Mouse (Mus musculus) layer of hippocampus, adult 2 months (tissue): ENCODE measurements around the gene Cd9. TPM values are rescaled to one million over a fixed set of nuclear protein-coding genes. Genes with fewer than 3 reads are reported as not detected.

Source experiments
- DNase-seq, 2 experiments: peaks; one replicate each; pipeline ENCODE4 v3.0.0; 2022; ENCODE audit warnings: low spot score in 2 of 2
- H3K27ac ChIP-seq: fragments of 200-600 bp; 2 replicates; pipeline ENCODE4 v1.8.1; 2022
- H3K4me3 ChIP-seq: fragments of 200-600 bp; 2 replicates; pipeline ENCODE4 v1.8.1; 2022; ENCODE audit warnings: mild to moderate bottlenecking
- CTCF ChIP-seq: fragments of 200-600 bp; conservative IDR thresholded peaks from 2 replicates; pipeline ENCODE4 v1.8.1; 2022; ENCODE audit warnings: antibody characterized with exemption, mild to moderate bottlenecking, moderate library complexity
- long read RNA-seq, 2 experiments: library from polyadenylated mRNA; stranded (forward); transcript quantifications; one replicate each; pipeline ENCODE4 v2.0.0; 2021; ENCODE audit warnings: borderline mapping rate in 2 of 2
- total RNA-seq, 2 experiments: library from RNA; stranded (reverse); gene quantifications; 2 replicates each; pipeline ENCODE4 v1.2.3; 2021

The Cd9 gene
- total RNA-seq = 10 to 100 TPM; 57.1 to 60.0 TPM
- long read RNA-seq, experiment 1, transcript Cd9-201 (8 exons, 1,228 nt) = major isoform, 57 of 58 reads
- long read RNA-seq, experiment 1, partial matches to known transcripts = 0 of 58 reads
- long read RNA-seq, experiment 1, other reads (novel, unspliced or antisense) = 1 of 58 reads
- long read RNA-seq, experiment 2, transcript Cd9-201 (8 exons, 1,228 nt) = major isoform, 67 of 70 reads
- long read RNA-seq, experiment 2, partial matches to known transcripts = 1 of 70 reads
- long read RNA-seq, experiment 2, other reads (novel, unspliced or antisense) = 2 of 70 reads

DNA sequence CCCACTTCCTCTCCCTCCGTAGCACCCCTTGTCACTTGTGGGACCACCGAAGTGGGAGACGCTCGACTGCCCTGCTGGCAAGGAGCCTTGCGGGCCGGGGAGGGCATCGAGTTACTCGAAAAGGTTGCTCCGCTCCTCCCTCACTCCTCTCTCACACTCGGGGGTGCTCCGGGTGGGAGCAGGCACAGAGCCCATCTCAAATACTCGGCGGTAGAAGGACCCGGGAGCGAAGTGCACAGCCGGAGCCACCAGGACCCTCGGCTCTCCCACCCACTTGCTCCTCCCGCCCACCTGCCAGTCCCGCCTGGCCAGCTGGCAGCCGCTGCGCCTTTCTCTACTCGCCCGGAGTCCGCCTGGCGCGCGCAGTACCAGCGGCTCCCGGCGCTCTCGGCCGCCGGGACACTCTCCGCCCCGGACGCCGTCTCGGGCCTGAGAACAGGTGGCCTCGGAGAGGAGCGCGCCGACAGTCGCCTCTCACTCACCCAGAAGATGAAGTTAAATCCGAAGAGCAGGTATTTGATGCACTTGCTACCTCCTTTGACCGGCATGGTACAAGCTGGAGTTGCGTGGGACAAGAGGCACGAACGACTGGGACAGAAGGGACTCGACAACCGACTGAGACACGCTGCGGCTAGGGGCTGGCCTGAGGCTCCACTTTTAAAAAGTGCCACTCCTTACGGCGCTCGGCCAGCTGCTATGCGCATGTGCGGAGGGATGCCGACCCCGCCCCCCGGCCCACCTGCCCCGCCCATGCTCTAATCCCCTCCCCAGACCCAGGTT, at the start of gene Cd9:
TSS of gene Cd9 (minus strand) at position 700 of the 780 bp plus-strand sequence.
- 0 out of 2 replicates have a peak, but pooled peaks have one; percentile 9 for TF ChIP-seq CTCF
- Histone ChIP-seq H3K4me3 (peak within 1 kb of the TSS; percentile 75), H3K27ac (peak within 1 kb of the TSS; percentile 86)
- DNase-seq = peak in 1 of 2 experiments; percentile 58

- DNase-seq = no peak
- no peak for TF ChIP-seq CTCF
- Histone ChIP-seq H3K4me3 (no peak overlapping the region), H3K27ac (no peak overlapping the region)
These were observed 46.7 kb upstream of the Cd9 start for GRCm38 (mm10) chr6:125541296-125541695.

- H3K27ac ChIP-seq = no peak overlapping the region
- no peak for DNase-seq
- no peak overlapping the region for H3K4me3 ChIP-seq
- TF ChIP-seq CTCF = no peak
These were observed 46.2 kb upstream of the Cd9 start for GRCm38 (mm10) chr6:125540826-125541225.

- Histone ChIP-seq H3K27ac (no peak overlapping the region), H3K4me3 (no peak overlapping the region)
- TF ChIP-seq CTCF = no peak
- no peak for DNase-seq
These were observed 45.6 kb upstream of the Cd9 start for GRCm38 (mm10) chr6:125540199-125540598.

- H3K27ac ChIP-seq = no peak overlapping the region
- no peak for TF ChIP-seq CTCF
- no peak overlapping the region for H3K4me3 ChIP-seq
- no peak for DNase-seq
These were observed 44.8 kb upstream of the Cd9 start for GRCm38 (mm10) chr6:125539423-125539822.

DNA sequence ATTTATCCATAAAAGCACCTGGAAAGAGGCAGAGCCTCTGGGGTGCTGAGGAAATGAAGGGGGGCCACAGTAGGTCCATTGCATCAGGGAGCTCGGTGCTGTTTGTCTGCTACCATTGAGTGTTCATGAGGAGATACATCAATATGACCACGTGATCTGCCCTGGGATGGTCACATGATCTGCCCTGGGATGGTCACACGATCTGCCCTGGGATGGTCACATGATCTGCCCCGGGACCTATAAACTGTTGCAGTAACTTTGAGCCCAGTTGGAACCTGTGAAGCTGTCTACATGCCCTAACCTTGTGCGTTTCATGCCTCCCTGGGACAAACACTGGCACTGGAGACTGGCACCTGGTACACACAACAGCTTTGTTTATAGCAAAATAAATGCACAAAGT, 43.9 kb upstream of the Cd9 start:
- no peak for TF ChIP-seq CTCF
- no peak overlapping the region for H3K4me3 ChIP-seq
- DNase-seq = no peak
- H3K27ac ChIP-seq = no peak overlapping the region

- no peak for TF ChIP-seq CTCF
- DNase-seq = no peak
- no peak overlapping the region for H3K4me3 ChIP-seq
- no peak overlapping the region for H3K27ac ChIP-seq
These were observed 40.4 kb upstream of the Cd9 start for GRCm38 (mm10) chr6:125534990-125535389.

- no peak for TF ChIP-seq CTCF
- no peak overlapping the region for H3K27ac ChIP-seq
- DNase-seq = no peak
- H3K4me3 ChIP-seq = no peak overlapping the region
These were observed 38.6 kb upstream of the Cd9 start for GRCm38 (mm10) chr6:125533104-125533650.

GRCm38 (mm10) chr6:125529479-125529878, 34.9 kb upstream of the Cd9 start:
- no peak overlapping the region for H3K4me3 ChIP-seq
- peak; percentile 57 for TF ChIP-seq CTCF
- H3K27ac ChIP-seq = no peak overlapping the region
- DNase-seq = no peak

DNA sequence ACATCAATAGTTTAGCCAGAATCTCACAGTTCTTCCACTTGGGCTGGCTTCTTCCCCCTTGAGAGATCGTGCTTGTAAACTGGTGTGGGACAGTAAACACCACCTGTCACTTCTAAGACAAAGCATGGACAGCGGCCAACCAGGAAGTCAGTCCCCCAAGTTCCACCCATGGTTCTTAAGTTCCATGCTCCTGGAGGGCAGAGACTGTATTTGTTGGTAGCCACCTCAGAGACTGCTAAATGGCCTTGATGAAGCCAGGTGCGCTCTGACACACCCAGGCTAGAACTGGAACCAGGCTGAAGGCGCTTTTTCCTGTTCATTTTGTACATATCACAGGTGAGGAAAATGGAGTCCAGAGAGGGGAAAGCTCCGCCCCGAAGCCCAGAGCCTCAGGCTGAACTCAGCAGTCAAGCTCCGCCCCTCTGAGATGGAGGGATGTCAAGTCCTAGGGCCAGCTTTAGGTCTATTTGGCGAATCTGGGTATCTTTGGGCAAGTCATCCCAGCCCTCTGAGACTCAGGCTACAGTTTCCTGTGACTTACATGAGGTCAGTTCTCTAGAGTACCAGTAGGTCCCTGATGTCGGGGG, 34.1 kb upstream of the Cd9 start:
- no peak for DNase-seq
- TF ChIP-seq CTCF = no peak
- Histone ChIP-seq H3K27ac (no peak overlapping the region), H3K4me3 (no peak overlapping the region)

DNA sequence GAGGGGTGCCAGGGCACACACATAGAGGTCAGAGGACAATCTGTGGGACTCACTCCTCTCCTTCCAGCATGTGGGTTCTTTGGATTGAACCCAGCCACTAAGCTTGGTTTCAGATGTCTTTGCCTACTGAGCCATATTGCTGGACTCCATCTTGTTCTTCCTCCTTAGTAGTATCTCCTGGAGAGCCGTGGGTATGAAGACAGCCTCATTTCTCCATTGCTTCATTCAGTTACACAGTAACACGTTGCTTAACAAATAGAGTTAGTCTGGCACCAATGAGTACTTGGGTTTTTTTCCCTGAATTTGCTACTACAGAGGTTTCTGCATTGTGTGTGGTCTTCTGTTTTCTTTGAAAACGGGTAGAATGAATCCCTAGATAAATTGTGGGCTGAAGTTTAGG, 31.5 kb upstream of the Cd9 start:
- no peak for TF ChIP-seq CTCF

DNA sequence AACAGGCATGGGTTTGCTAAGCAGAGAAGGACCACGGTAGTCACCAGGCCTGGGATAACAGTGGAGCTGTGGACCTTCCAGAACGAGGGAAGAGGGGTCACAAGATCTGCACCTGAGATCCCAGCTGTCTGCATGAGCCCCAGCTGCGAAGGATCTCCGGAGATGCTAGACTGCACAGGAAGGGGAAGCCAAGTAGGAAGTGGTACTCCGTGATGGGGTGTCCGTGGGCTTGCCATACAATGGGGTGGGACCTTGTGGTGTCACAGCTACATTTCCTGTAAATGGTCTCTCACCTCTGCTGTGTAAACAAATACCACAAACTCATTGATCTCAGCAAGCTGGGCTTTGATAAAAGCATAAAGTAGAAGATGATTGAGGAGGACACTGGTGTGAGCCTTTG, 29.4 kb upstream of the Cd9 start:
- H3K4me3 ChIP-seq = no peak overlapping the region
- H3K27ac ChIP-seq = no peak overlapping the region
- no peak for DNase-seq
- no peak for TF ChIP-seq CTCF

More for the DNA sequence above, 31.5 kb upstream of the Cd9 start:
- Histone ChIP-seq H3K4me3 (no peak overlapping the region), H3K27ac (no peak overlapping the region)
- no peak for DNase-seq

- no peak overlapping the region for H3K27ac ChIP-seq
- no peak overlapping the region for H3K4me3 ChIP-seq
- no peak for DNase-seq
- no peak for TF ChIP-seq CTCF
These were observed 27.1 kb upstream of the Cd9 start for GRCm38 (mm10) chr6:125521558-125522193.
